Mouse (Mus musculus): ENCODE results near the gene Olfr90.

Olfr90 gene

GRCm38 (mm10) chr17:37062101-37062641, 26.1 kb downstream of the Olfr90 start:
- in situ Hi-C loops (cut with MboI, MseI), result no loop called here

- in situ Hi-C loops (cut with MboI, MseI), result no loop called here
Measured at GRCm38 (mm10) chr17:37061435-37061834, 26.9 kb downstream of the Olfr90 start.

DNA sequence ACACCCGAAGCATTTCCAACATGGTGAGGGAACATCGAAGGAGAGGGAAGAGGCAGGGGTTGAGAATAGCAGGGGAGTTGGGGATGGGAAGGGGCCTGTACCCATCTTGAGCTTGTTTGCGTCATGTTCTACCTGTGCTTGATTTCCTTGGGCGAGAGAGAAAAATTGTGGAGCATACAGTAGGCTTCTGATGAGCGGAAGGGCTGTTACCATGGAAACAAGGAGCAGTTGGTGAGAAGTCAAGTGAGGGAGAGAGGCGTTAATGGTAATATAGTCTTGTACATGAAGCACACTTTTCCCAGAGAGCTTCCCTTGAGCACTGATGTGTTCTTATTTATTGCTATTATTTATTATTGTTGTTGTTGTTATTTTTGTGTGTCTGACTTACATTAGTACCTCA, 31.3 kb downstream of the Olfr90 start:
- in situ Hi-C loops (cut with MboI, MseI), result no loop called here

DNA sequence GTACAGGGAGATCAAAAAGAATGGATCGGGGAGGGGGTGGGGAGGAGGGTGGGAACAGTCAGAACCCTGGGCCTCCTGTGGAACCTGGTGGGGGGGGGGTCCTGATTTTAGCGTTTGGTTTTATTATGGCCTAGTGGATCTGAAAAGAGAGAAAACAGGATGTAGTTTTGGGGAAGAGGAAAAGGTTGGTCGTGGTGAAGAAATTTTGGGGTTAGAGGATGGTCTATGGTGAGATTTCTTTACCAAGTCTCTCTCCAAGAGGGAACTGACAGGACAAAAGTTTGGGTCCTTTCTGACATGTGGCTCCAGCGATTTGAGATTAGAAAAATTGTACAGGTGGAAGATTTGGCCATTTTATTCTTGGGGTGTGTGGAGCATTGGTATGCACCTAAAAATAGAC, 36.6 kb downstream of the Olfr90 start:
- in situ Hi-C loops (cut with MboI, MseI), result loop anchor here (5.0 kb wide), 1 partner anchor 159 kb away; the partner anchor contains the start of gene Trim40

- in situ Hi-C loops (cut with MboI, MseI), result loop anchor here (5.0 kb wide), 1 partner anchor 159 kb away; the partner anchor contains the start of gene Trim40
Measured at GRCm38 (mm10) chr17:37050876-37051275, 37.4 kb downstream of the Olfr90 start.

DNA sequence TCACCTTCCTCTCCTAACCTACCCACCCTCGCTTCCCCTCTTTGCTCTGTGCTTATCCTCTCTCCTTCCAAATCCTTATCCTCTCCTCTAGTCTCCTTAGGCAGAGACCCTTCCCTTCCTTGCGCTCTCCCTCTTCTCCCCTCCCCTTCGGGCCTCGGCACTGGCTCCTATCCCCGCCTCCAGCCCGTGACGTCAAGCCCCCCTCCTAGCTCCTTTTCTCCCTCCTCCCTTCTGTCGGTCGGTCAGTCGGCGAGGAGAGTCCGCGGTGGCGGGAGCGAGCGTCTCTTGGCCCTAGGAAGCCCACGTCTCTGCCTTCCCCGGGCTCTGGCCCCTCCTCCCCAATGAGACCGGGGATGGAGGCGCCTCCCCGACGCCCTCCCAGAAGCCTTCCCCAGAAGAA, 37.9 kb downstream of the Olfr90 start:
- in situ Hi-C loops (cut with MboI, MseI), result loop anchor here (5.0 kb wide), 1 partner anchor 158 kb away; the partner anchor contains the start of gene Trim40

- in situ Hi-C loops (cut with MboI, MseI), result loop anchor here (5.0 kb wide), 1 partner anchor 157 kb away; the partner anchor contains the start of gene Trim40
Measured at GRCm38 (mm10) chr17:37049570-37050310, 38.6 kb downstream of the Olfr90 start.

DNA sequence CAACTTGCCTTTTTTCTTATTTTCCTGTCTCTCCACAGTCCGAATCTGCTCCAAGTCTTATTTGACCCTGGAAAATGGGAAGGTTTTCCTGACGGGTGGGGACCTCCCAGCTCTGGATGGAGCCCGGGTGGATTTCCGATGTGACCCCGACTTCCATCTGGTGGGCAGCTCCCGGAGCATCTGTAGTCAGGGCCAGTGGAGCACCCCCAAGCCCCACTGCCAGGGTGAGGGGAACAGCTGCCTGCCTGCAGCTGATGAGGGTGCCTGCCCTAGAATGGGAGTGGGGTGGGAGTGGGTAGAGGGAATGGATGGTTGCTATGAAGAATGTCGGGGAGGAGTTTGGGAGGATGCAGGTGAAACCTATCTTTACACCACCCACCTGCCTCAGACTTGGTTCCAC, 39.9 kb downstream of the Olfr90 start:
- in situ Hi-C loops (cut with MboI, MseI), result no loop called here

DNA sequence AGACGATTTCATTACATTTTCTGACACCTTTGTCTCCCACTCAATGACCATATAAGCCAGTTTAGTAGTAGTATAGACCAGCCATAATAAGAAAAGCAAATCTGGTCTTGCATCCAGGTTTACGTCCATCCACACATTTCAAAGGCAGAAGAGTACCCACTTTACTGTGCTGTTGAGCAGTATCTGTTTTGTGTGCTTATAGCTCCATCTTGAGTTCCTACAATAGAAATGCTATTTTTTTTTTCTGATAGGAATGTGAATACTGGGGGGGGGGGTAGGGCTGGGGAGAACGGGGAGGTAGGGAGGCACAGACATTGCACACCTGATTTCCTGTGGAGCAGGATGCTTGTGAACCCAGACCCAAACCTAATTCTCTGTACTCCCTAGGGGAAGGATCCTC, 40.3 kb downstream of the Olfr90 start:
- in situ Hi-C loops (cut with MboI, MseI), result no loop called here

GRCm38 (mm10) chr17:37047332-37047976, 40.8 kb downstream of the Olfr90 start:
- in situ Hi-C loops (cut with MboI, MseI), result no loop called here

- in situ Hi-C loops (cut with MboI, MseI), result no loop called here
Measured at GRCm38 (mm10) chr17:37046312-37047112, 41.8 kb downstream of the Olfr90 start.

DNA sequence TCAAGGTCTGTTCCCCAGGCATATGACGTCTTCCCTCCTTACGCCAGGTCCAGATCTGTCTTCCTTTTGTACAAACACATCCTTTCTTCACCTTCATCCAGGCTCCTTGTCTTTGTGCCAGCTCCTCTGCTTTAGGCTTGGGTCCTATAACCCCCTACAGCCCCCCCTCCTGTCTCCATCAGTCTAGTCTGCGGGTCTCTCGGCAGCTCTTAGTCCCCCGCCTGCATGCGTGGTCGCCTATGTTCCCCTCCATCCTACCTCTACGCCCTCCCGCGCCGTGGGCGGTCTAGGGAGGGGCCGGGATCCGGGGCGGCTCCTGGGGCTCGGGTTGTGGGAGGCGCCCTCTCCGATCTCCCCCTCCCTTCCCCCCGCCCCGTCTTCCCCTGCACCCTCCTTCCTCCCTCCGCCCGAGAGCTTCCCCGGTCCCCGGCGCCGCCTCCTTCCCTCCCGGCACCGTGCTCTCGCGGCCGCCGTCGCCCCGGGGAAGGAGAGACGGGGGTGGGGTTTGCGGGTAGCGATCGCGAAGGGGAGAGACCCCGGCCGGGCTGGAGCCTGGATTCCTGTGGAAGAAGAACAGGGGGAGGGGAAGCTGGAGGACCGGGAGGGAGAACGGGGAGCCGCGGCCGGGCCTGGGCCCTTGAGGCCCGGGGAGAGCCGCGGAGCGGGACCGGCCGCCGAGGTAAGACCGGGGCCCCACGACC, 42.5 kb downstream of the Olfr90 start, which contains the start of gene Gabbr1:
Gene Gabbr1 (plus strand): TSS at position 356 of the 701 bp plus-strand sequence.
- in situ Hi-C loops (cut with MboI, MseI), result no loop called here

- in situ Hi-C loops (cut with MboI, MseI), result no loop called here
Measured at GRCm38 (mm10) chr17:37044651-37045244, 43.6 kb downstream of the Olfr90 start.

GRCm38 (mm10) chr17:37039127-37039894, 49.0 kb downstream of the Olfr90 start:
- in situ Hi-C loops (cut with MboI, MseI), result no loop called here

Data from T-helper 2 cell (primary cell).